Mouse (Mus musculus): ENCODE results near the gene Plekha1. TPM values are rescaled to one million over a fixed set of nuclear protein-coding genes. Genes with fewer than 3 reads are reported as not detected.
A peak's percentile ranks its signal among the peaks of the same experiment; 100 is the strongest.

Plekha1 gene
- polyA plus RNA-seq, 1 experiment, result 13.4 TPM

DNA sequence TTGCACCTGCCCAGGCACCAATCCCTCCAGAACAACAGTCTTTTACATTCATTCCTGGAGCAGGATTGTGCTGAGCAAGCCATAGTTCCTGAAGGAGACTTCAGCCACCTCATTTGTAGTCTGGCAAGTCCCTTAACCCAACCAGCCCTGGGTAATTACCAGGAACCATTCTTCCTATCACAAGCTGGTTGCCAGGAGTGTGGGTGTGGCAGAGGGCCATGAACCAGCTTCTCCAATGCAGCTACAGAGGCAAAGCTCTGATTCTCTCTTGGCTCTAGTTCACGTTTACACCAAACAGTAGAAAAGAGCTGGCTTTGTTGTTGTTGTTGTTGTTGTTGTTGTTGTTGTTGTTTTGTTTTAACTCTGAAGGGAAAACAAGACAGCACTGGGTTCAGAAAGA is 3.1 kb upstream of the Plekha1 start:
- TF ChIP-seq MYOD1 (IDR thresholded peaks at IDR 0.05; ENCODE audit: control insufficient read depth in 1 of 3, insufficient read length in 2 of 3, low read depth in 2 of 3), result no peak
- no peak for TF ChIP-seq POLR2A (IDR thresholded peaks at IDR 0.05; ENCODE audit: insufficient read length, low read depth)
- TF ChIP-seq TCF3 (IDR thresholded peaks at IDR 0.05; ENCODE audit: insufficient read length, low read depth), result no peak
- TF ChIP-seq CEBPB (IDR thresholded peaks at IDR 0.05; ENCODE audit: insufficient read depth, poor library complexity, severe bottlenecking), result no peak
- TF ChIP-seq MAX (IDR thresholded peaks at IDR 0.05; ENCODE audit: low read depth), result no peak
- TF ChIP-seq MYOG (IDR thresholded peaks at IDR 0.05; ENCODE audit: control insufficient read depth in 1 of 3, insufficient read depth in 1 of 3, insufficient read length in 2 of 3, low read depth in 2 of 3), result no peak
- no peak overlapping the region for H3K4me2 ChIP-seq (ENCODE audit: low read depth)
- no peak overlapping the region for H3K4me3 ChIP-seq
- H3ac ChIP-seq (ENCODE audit: control insufficient read depth, insufficient read length), result no peak overlapping the region
- no peaks in the 10 kb centered on the region for H3K27me3 ChIP-seq (ENCODE audit: control insufficient read depth, insufficient read depth, insufficient read length)
- no peaks in the 10 kb centered on the region for H3K36me3 ChIP-seq (ENCODE audit: control insufficient read depth, insufficient read depth)
- H3K79me2 ChIP-seq (ENCODE audit: control insufficient read depth, insufficient read depth), result peaks cover 12% of the 10 kb centered on the region

GRCm38 (mm10) chr7:130864711-130865110 is 845 bp upstream of the Plekha1 start:
- H3ac ChIP-seq (ENCODE audit: control insufficient read depth, insufficient read length), result no peak overlapping the region
- no peaks in the 10 kb centered on the region for H3K27me3 ChIP-seq (ENCODE audit: control insufficient read depth, insufficient read depth, insufficient read length)
- no peak overlapping the region for H3K4me2 ChIP-seq (ENCODE audit: low read depth)
- H3K79me2 ChIP-seq (ENCODE audit: control insufficient read depth, insufficient read depth), result peaks cover 31% of the 10 kb centered on the region
- no peaks in the 10 kb centered on the region for H3K36me3 ChIP-seq (ENCODE audit: control insufficient read depth, insufficient read depth)
- no peak for TF ChIP-seq E2F4 (IDR thresholded peaks at IDR 0.05; ENCODE audit: insufficient read depth)
- no peak for TF ChIP-seq CEBPB (IDR thresholded peaks at IDR 0.05; ENCODE audit: insufficient read depth, poor library complexity, severe bottlenecking)
- TF ChIP-seq REST (IDR thresholded peaks at IDR 0.05; ENCODE audit: insufficient read depth, insufficient read length), result no peak
- TF ChIP-seq MYOG (IDR thresholded peaks at IDR 0.05; ENCODE audit: control insufficient read depth in 1 of 3, insufficient read depth in 1 of 3, insufficient read length in 2 of 3, low read depth in 2 of 3), result no peak
- no peak for TF ChIP-seq SRF (IDR thresholded peaks at IDR 0.05; ENCODE audit: control insufficient read depth, insufficient read length, low read depth)
- no peak for TF ChIP-seq MYOD1 (IDR thresholded peaks at IDR 0.05; ENCODE audit: control insufficient read depth in 1 of 3, insufficient read length in 2 of 3, low read depth in 2 of 3)
- no peak for TF ChIP-seq POLR2AphosphoS2 (IDR thresholded peaks at IDR 0.05; ENCODE audit: insufficient read length, low read depth)
- no peak for TF ChIP-seq TCF12 (IDR thresholded peaks at IDR 0.05; ENCODE audit: insufficient read depth, poor library complexity, severe bottlenecking)
- no peak for TF ChIP-seq MAX (IDR thresholded peaks at IDR 0.05; ENCODE audit: low read depth)
- no peak for TF ChIP-seq USF1 (IDR thresholded peaks at IDR 0.05; ENCODE audit: low read depth)
- TF ChIP-seq POLR2A (IDR thresholded peaks at IDR 0.05; ENCODE audit: insufficient read length, low read depth), result no peak
- TF ChIP-seq TCF3 (IDR thresholded peaks at IDR 0.05; ENCODE audit: insufficient read length, low read depth), result no peak
- no peak overlapping the region for H3K4me3 ChIP-seq

DNA sequence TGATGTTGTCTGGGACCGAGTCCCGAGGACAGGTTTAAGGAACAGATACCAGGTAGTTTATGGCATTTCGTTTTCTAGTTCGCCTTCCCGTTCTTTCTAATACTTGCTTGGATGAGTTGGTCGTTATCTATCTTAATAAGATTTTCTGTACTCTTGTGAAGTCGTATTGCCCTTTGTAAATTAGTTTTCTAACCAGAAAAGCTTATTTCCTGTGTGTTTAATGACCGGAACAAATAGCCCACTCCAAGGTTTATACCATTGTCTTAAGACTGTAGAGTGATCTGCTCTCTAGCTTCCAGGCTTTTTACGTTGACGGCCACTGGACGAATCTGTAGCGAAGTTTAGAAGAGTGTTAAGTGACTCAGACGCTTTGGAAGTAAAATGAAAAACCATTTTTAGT is 1.1 kb downstream of the Plekha1 start:
- Histone ChIP-seq H3K79me2 (ENCODE audit: control insufficient read depth, insufficient read depth) (peaks cover 50% of the 10 kb centered on the region), H3K27me3 (ENCODE audit: control insufficient read depth, insufficient read depth, insufficient read length) (no peaks in the 10 kb centered on the region), H3ac (ENCODE audit: control insufficient read depth, insufficient read length) (peak overlapping the region; percentile 92), H3K4me2 (ENCODE audit: low read depth) (peak overlapping the region; percentile 79), H3K36me3 (ENCODE audit: control insufficient read depth, insufficient read depth) (no peaks in the 10 kb centered on the region), H3K4me3 (peak overlapping the region; percentile 54)
- TF ChIP-seq TCF3 (IDR thresholded peaks at IDR 0.05; ENCODE audit: insufficient read length, low read depth) (no peak), TCF12 (IDR thresholded peaks at IDR 0.05; ENCODE audit: insufficient read depth, poor library complexity, severe bottlenecking) (no peak), CEBPB (IDR thresholded peaks at IDR 0.05; ENCODE audit: insufficient read depth, poor library complexity, severe bottlenecking) (no peak), REST (IDR thresholded peaks at IDR 0.05; ENCODE audit: insufficient read depth, insufficient read length) (no peak), MAX (IDR thresholded peaks at IDR 0.05; ENCODE audit: low read depth) (no peak), MYOD1 (IDR thresholded peaks at IDR 0.05; ENCODE audit: control insufficient read depth in 1 of 3, insufficient read length in 2 of 3, low read depth in 2 of 3) (no peak), POLR2AphosphoS2 (IDR thresholded peaks at IDR 0.05; ENCODE audit: insufficient read length, low read depth) (no peak), E2F4 (IDR thresholded peaks at IDR 0.05; ENCODE audit: insufficient read depth) (no peak), POLR2A (IDR thresholded peaks at IDR 0.05; ENCODE audit: insufficient read length, low read depth) (no peak), USF1 (IDR thresholded peaks at IDR 0.05; ENCODE audit: low read depth) (no peak), MYOG (IDR thresholded peaks at IDR 0.05; ENCODE audit: control insufficient read depth in 1 of 3, insufficient read depth in 1 of 3, insufficient read length in 2 of 3, low read depth in 2 of 3) (no peak), SRF (IDR thresholded peaks at IDR 0.05; ENCODE audit: control insufficient read depth, insufficient read length, low read depth) (no peak)

- H3K27me3 ChIP-seq (ENCODE audit: control insufficient read depth, insufficient read depth, insufficient read length), result no peaks in the 10 kb centered on the region
- H3K79me2 ChIP-seq (ENCODE audit: control insufficient read depth, insufficient read depth), result peaks cover 56% of the 10 kb centered on the region
- H3K4me2 ChIP-seq (ENCODE audit: low read depth), result peak overlapping the region; percentile 79
- no peak overlapping the region for H3ac ChIP-seq (ENCODE audit: control insufficient read depth, insufficient read length)
- H3K4me3 ChIP-seq, result peak overlapping the region; percentile 54
- TF ChIP-seq TCF3 (IDR thresholded peaks at IDR 0.05; ENCODE audit: insufficient read length, low read depth) (no peak), MAX (IDR thresholded peaks at IDR 0.05; ENCODE audit: low read depth) (no peak), SRF (IDR thresholded peaks at IDR 0.05; ENCODE audit: control insufficient read depth, insufficient read length, low read depth) (no peak), TCF12 (IDR thresholded peaks at IDR 0.05; ENCODE audit: insufficient read depth, poor library complexity, severe bottlenecking) (no peak), POLR2AphosphoS2 (IDR thresholded peaks at IDR 0.05; ENCODE audit: insufficient read length, low read depth) (no peak), REST (IDR thresholded peaks at IDR 0.05; ENCODE audit: insufficient read depth, insufficient read length) (no peak), USF1 (IDR thresholded peaks at IDR 0.05; ENCODE audit: low read depth) (no peak), CEBPB (IDR thresholded peaks at IDR 0.05; ENCODE audit: insufficient read depth, poor library complexity, severe bottlenecking) (no peak), POLR2A (IDR thresholded peaks at IDR 0.05; ENCODE audit: insufficient read length, low read depth) (no peak), E2F4 (IDR thresholded peaks at IDR 0.05; ENCODE audit: insufficient read depth) (no peak), MYOD1 (IDR thresholded peaks at IDR 0.05; ENCODE audit: control insufficient read depth in 1 of 3, insufficient read length in 2 of 3, low read depth in 2 of 3) (no peak), MYOG (IDR thresholded peaks at IDR 0.05; ENCODE audit: control insufficient read depth in 1 of 3, insufficient read depth in 1 of 3, insufficient read length in 2 of 3, low read depth in 2 of 3) (no peak)
- H3K36me3 ChIP-seq (ENCODE audit: control insufficient read depth, insufficient read depth), result no peaks in the 10 kb centered on the region
Measured at GRCm38 (mm10) chr7:130867256-130867655, 1.7 kb downstream of the Plekha1 start.
